Mouse (Mus musculus) neural tube, embryonic 14.5 days (tissue): ENCODE results near the gene Wnk2. TPM values are rescaled to one million over a fixed set of nuclear protein-coding genes. Genes with fewer than 3 reads are reported as not detected.

Source experiments
- ATAC-seq: fragments of 200-750 bp; cut with Nextera tagmentation; 2 replicates; pipeline ENCODE4 v1.8.0; 2017; ENCODE audit warnings: low read depth, mild to moderate bottlenecking, moderate TSS enrichment, moderate library complexity
- H3K27ac ChIP-seq: fragments of 300-500 bp; sonication (generic); 2 replicates; pipeline ENCODE4 v1.5.1; 2014; ENCODE audit warnings: low read depth, mild to moderate bottlenecking, control low read depth, low read length, moderate library complexity, mixed read lengths
- H3K27me3 ChIP-seq: fragments of 300-500 bp; sonication (generic); 2 replicates; pipeline ENCODE4 v1.6.1; 2014; ENCODE audit warnings: low read length; ENCODE audit not compliant: control insufficient read depth, insufficient read depth
- H3K36me3 ChIP-seq: fragments of 300-500 bp; sonication (generic); 2 replicates; pipeline ENCODE4 v1.6.1; 2014; ENCODE audit warnings: low read length, mixed read lengths; ENCODE audit not compliant: control insufficient read depth, insufficient read depth
- H3K4me1 ChIP-seq: fragments of 300-500 bp; sonication (generic); 2 replicates; pipeline ENCODE4 v1.6.1; 2014; ENCODE audit warnings: low read length; ENCODE audit not compliant: control insufficient read depth, insufficient read depth
- H3K4me2 ChIP-seq: fragments of 300-500 bp; sonication (generic); 2 replicates; pipeline ENCODE4 v1.6.1; 2014; ENCODE audit warnings: mild to moderate bottlenecking, low read depth, low read length, control low read depth
- H3K4me3 ChIP-seq: fragments of 300-500 bp; sonication (generic); 2 replicates; pipeline ENCODE4 v1.5.1; 2014; ENCODE audit warnings: low read depth, low read length, control low read depth, mixed read lengths
- H3K9ac ChIP-seq: fragments of 300-500 bp; sonication (generic); replicated peaks from 2 replicates; pipeline ENCODE4 v1.6.1; 2014; ENCODE audit warnings: low read depth, mild to moderate bottlenecking, control low read depth, low read length, mixed read lengths
- H3K9me3 ChIP-seq: fragments of 300-500 bp; sonication (generic); 2 replicates; pipeline ENCODE4 v1.6.1; 2016; ENCODE audit warnings: low read length; ENCODE audit not compliant: control insufficient read depth
- WGBS: fragments of 180-500 bp; shearing (Covaris S2); extraction: QIAGEN DNeasy Blood & Tissue Kit; methylation state at CpG from one replicate; pipeline ENCODE4 v1.1.7; 2014; 5-methylcytosine and 5-hydroxymethylcytosine counted together
- polyA plus RNA-seq: library from polyadenylated mRNA; unstranded; fragments of >200 nt; fragmentation: Nextera tagmentation; extraction: Ambion mirVana; gene quantifications from 2 replicates; pipeline ENCODE4 v1.2.1, GENCODE M21; 2014

Gene Wnk2
- polyA plus RNA-seq, 1 experiment from 2014 or later, result 33.1 TPM

- Histone ChIP-seq H3K4me1 (no peaks in the 10 kb centered on the region), H3K27ac (no peak overlapping the region), H3K9ac (no peak overlapping the region), H3K36me3 (peaks cover 30% of the 10 kb centered on the region), H3K27me3 (no peaks in the 10 kb centered on the region), H3K4me2 (no peak overlapping the region), H3K9me3 (no peaks in the 10 kb centered on the region), H3K4me3 (no peak overlapping the region)
- WGBS, result 82% methylated on average over 7 of the region's 7 CpGs
- ATAC-seq, result no peak
Measured at GRCm38 (mm10) chr13:49036928-49037574, 110.8 kb downstream of the Wnk2 start.

DNA sequence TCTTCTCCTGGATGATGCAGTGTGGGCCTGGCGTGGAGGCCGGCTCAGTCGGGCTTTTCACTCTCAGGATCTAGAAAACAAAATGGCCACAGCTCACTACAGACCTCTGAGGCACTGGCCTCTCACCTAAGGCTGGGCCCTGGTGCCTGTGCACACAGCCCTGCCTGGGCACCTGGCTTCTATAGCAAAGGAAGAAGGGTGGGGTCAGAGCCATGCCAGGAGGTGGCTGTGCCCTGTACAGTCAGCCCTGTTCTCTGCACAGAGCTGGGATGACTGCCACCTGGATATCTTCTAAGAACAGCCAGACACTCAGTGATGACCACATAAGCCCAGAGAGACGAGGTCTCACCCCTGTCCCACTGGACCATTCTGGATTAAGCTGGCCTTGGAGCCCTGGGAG is 111.4 kb downstream of the Wnk2 start:
- ATAC-seq, result no peak

GRCm38 (mm10) chr13:49031029-49031428 is 116.8 kb downstream of the Wnk2 start:
- H3K27me3 ChIP-seq, result no peaks in the 10 kb centered on the region
- peaks cover 12% of the 10 kb centered on the region; the same call in 1 of the 2 replicates for H3K36me3 ChIP-seq
- H3K9ac ChIP-seq, result no peak overlapping the region
- no peaks in the 10 kb centered on the region for H3K9me3 ChIP-seq
- no peaks in the 10 kb centered on the region for H3K4me1 ChIP-seq
- no peak overlapping the region for H3K4me2 ChIP-seq
- WGBS, result 94% methylated on average over 2 of the region's 2 CpGs
- ATAC-seq, result no peak
- no peak overlapping the region for H3K4me3 ChIP-seq
- H3K27ac ChIP-seq, result no peak overlapping the region

More for the DNA sequence above, 111.4 kb downstream of the Wnk2 start:
- no peak overlapping the region for H3K4me2 ChIP-seq
- H3K27me3 ChIP-seq, result no peaks in the 10 kb centered on the region
- H3K9me3 ChIP-seq, result no peaks in the 10 kb centered on the region
- H3K27ac ChIP-seq, result no peak overlapping the region
- H3K36me3 ChIP-seq, result peaks cover 30% of the 10 kb centered on the region
- no peak overlapping the region for H3K9ac ChIP-seq
- 92% methylated on average over 4 of the region's 4 CpGs for WGBS
- no peaks in the 10 kb centered on the region for H3K4me1 ChIP-seq
- H3K4me3 ChIP-seq, result no peak overlapping the region

- Histone ChIP-seq H3K9me3 (no peaks in the 10 kb centered on the region), H3K36me3 (no peaks in the 10 kb centered on the region), H3K4me3 (no peak overlapping the region), H3K9ac (no peak overlapping the region), H3K4me1 (no peaks in the 10 kb centered on the region), H3K27ac (no peak overlapping the region), H3K4me2 (no peak overlapping the region), H3K27me3 (no peaks in the 10 kb centered on the region)
- peak; percentile 32; the same call in 1 of the 2 replicates for ATAC-seq
- 76% methylated on average over 8 of the region's 8 CpGs for WGBS
Measured at GRCm38 (mm10) chr13:49028757-49029539, 118.9 kb downstream of the Wnk2 start.

DNA sequence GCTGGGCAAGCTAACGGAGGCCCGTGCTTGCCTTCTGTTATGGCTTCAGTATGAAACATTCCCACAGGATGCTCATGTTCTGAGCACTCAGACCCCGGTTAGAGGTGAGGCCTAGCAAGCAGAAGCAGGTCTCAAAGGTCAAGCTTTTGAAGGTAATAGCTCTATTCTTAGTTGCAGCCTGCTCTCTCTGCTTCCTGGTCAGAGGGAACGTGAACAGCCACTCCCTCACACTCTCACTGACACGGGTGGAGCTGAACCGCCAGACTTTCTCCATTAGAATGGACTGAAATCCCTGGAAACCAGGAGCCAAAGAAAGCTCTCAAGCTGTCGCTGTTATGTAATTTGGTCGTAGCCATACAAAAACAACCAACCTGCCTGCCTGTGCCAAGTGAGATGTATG is 120.8 kb downstream of the Wnk2 start:
- no peaks in the 10 kb centered on the region for H3K4me1 ChIP-seq
- no peaks in the 10 kb centered on the region for H3K36me3 ChIP-seq
- H3K4me2 ChIP-seq, result no peak overlapping the region
- no peaks in the 10 kb centered on the region for H3K27me3 ChIP-seq
- H3K27ac ChIP-seq, result no peak overlapping the region
- no peaks in the 10 kb centered on the region for H3K9me3 ChIP-seq
- no peak overlapping the region for H3K4me3 ChIP-seq
- no peak overlapping the region for H3K9ac ChIP-seq
- no peak for ATAC-seq
- 88% methylated on average over 8 of the region's 8 CpGs for WGBS

DNA sequence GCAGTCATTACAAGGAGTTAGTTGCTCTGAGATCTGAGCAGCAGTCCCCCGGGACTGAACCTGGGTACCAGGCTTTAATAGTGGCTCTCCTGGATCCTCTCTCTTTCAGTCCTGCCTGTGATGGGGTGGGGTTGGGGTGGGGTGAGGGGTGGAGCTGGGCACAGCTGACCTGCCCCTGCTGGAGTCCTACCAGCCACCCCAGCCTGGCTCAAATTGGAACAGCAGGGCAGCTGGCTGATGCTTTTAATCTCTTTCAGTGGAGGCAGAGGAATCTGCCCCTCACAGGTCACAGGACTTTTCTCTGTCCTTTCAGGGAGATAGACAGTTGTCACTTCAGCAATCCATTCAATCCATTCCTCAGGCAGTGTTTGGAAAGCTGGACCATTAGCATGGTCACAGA is 122.3 kb downstream of the Wnk2 start:
- Histone ChIP-seq H3K36me3 (no peaks in the 10 kb centered on the region), H3K4me1 (no peaks in the 10 kb centered on the region), H3K9me3 (no peaks in the 10 kb centered on the region), H3K27me3 (no peaks in the 10 kb centered on the region), H3K27ac (no peak overlapping the region), H3K4me2 (no peak overlapping the region), H3K9ac (no peak overlapping the region), H3K4me3 (no peak overlapping the region)
- 0 out of 2 replicates have a peak, but pooled peaks have one; percentile 32 for ATAC-seq
- 3% methylated on average over 1 of the region's 1 CpGs for WGBS

- Histone ChIP-seq H3K36me3 (no peaks in the 10 kb centered on the region), H3K9me3 (no peaks in the 10 kb centered on the region), H3K4me2 (no peak overlapping the region), H3K27ac (no peak overlapping the region), H3K9ac (no peak overlapping the region), H3K27me3 (no peaks in the 10 kb centered on the region), H3K4me3 (no peak overlapping the region), H3K4me1 (no peaks in the 10 kb centered on the region)
- WGBS, result 12% methylated on average over 12 of the region's 12 CpGs
- ATAC-seq, result no peak
Measured at GRCm38 (mm10) chr13:49024763-49025162, 123.1 kb downstream of the Wnk2 start.

GRCm38 (mm10) chr13:49021693-49022092 is 126.1 kb downstream of the Wnk2 start:
- no peaks in the 10 kb centered on the region for H3K9me3 ChIP-seq
- no peak for ATAC-seq
- H3K4me3 ChIP-seq, result no peak overlapping the region
- H3K9ac ChIP-seq, result no peak overlapping the region
- H3K27ac ChIP-seq, result no peak overlapping the region
- H3K27me3 ChIP-seq, result no peaks in the 10 kb centered on the region
- H3K4me2 ChIP-seq, result no peak overlapping the region
- 67% methylated on average over 3 of the region's 3 CpGs for WGBS
- no peaks in the 10 kb centered on the region for H3K4me1 ChIP-seq
- no peaks in the 10 kb centered on the region for H3K36me3 ChIP-seq

GRCm38 (mm10) chr13:49020152-49020551 is 127.7 kb downstream of the Wnk2 start:
- no peak overlapping the region for H3K9ac ChIP-seq
- 44% methylated on average over 5 of the region's 5 CpGs for WGBS
- no peaks in the 10 kb centered on the region for H3K27me3 ChIP-seq
- no peaks in the 10 kb centered on the region for H3K9me3 ChIP-seq
- H3K4me2 ChIP-seq, result no peak overlapping the region
- no peak for ATAC-seq
- H3K4me3 ChIP-seq, result no peak overlapping the region
- peaks cover 15% of the 10 kb centered on the region for H3K4me1 ChIP-seq
- H3K36me3 ChIP-seq, result no peaks in the 10 kb centered on the region
- H3K27ac ChIP-seq, result no peak overlapping the region
